In the genomic region with DNA sequence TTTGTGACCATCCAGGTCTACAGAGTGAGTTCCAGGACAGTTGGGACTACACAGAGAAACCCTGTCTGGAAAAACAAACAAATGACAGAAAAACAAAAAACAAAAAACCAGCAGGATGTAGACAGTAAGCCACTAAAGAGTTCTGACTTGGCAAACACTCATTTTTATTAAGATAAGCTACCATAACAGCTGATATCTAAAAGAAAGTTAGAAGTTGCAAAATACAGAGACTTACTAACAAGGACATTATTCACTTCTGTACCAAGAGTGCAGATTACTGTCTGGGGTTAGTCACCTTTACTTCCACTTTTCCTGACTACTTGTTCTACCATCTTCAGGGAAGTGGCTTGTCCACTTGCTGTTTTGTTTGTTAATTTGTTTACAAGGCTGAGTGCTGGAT, we compare ENCODE assay signal across 26 mouse cellular contexts. TPM values are rescaled to one million over a fixed set of nuclear protein-coding genes. Genes with fewer than 3 reads are reported as not detected.
A peak's percentile ranks its signal among the peaks of the same experiment; 100 is the strongest.
DNase-seq lines count a peak whose midpoint lies in the region; ATAC-seq and TF ChIP-seq lines count a peak whose summit lies in the region.
"Had no signal": no experiment of that assay in that cellular context is flagged by ENCODE, and none has a peak within 500 bp of the region (broad histone marks: within the 10 kb centered on the region; RNA-seq: fewer than 3 reads in every experiment).

No protein-coding gene starts in this region.

- peak; percentile 60 to 75 for TF ChIP-seq EP300 in MEL (IDR thresholded peaks at IDR 0.05; ENCODE audit: low read depth in 1 of 2, low read length in 2 of 2)

- no peak overlapping the region for H3K4me2 ChIP-seq in liver, embryonic 13.5 days
- H3K4me2 ChIP-seq in liver, embryonic 16.5 days (ENCODE audit: low read depth, low read length), result no peak overlapping the region
- H3K4me2 ChIP-seq: embryonic facial prominence, embryonic 13.5 days; heart, embryonic 11.5 days; hindbrain, embryonic 12.5 days had no signal

- no peaks in the 10 kb centered on the region for H3K79me2 ChIP-seq in MEL (ENCODE audit: control insufficient read depth, insufficient read depth, low read length, poor library complexity)

- no peak for ATAC-seq in liver, embryonic 13.5 days (ENCODE audit: low read depth)
- ATAC-seq in liver, embryonic 16.5 days (ENCODE audit: low read depth), result no peak
- ATAC-seq: forebrain, embryonic 14.5 days; forebrain, postnatal 0 days; hindbrain, embryonic 16.5 days; Patski had no signal

- TF ChIP-seq CTCF in MEL (IDR thresholded peaks at IDR 0.05 in 2 of 3, conservative IDR thresholded peaks at IDR 0.05 in 1 of 3; ENCODE audit: control insufficient read depth in 1 of 3, insufficient read depth in 1 of 3, low read depth in 2 of 3, low read length in 3 of 3, poor library complexity in 1 of 3, severe bottlenecking in 1 of 3), result no peak
- no peak for TF ChIP-seq CTCF in kidney, adult 2 months (conservative IDR thresholded peaks at IDR 0.05; ENCODE audit: insufficient read depth, insufficient read length, low read depth, low read length)

- H3K27ac ChIP-seq in MEL (ENCODE audit: control insufficient read depth, low read depth, low read length), result peak overlapping the region; percentile 55
- peak overlapping the region; percentile 91 for H3K27ac ChIP-seq in liver, embryonic 13.5 days
- H3K27ac ChIP-seq in liver, embryonic 16.5 days (ENCODE audit: low read length), result peak overlapping the region; percentile 84
- H3K27ac ChIP-seq in kidney, adult 2 months (ENCODE audit: insufficient read depth, low read depth, low read length), result no peak overlapping the region
- H3K27ac ChIP-seq: embryonic facial prominence, embryonic 10.5 days; embryonic facial prominence, embryonic 13.5 days; gastrocnemius, adult 2 months; hindbrain, embryonic 12.5 days had no signal

- DNase-seq in 416B (ENCODE audit: low read depth) (peak; percentile 23), MEL (ENCODE audit: low read depth, low spot score) (peak; percentile 68)
- DNase-seq in liver, embryonic 13.5 days, result no peak
- no peak for DNase-seq in right cerebral cortex, postnatal 10 days (ENCODE audit: low spot score in 2 of 2)
- DNase-seq in left cerebral cortex, adult 8-10 months (ENCODE audit: low spot score in 2 of 2), result no peak
- no peak for DNase-seq in kidney, adult 2 months
- DNase-seq: adrenal gland, postnatal 10 days; cerebellum, adult 11 months; cerebellum, adult 2 months; cerebellum, adult 9-11 months; cerebellum, postnatal 25 days; embryo, embryonic 11 days; forebrain, postnatal 0 days; gastrocnemius, adult 2 months; gastrocnemius, postnatal 14 days; heart, adult 11 months had no signal

- H3K27me3 ChIP-seq in MEL (ENCODE audit: control insufficient read depth in 1 of 2, insufficient read depth in 2 of 2, low read length in 2 of 2), result no peaks in the 10 kb centered on the region
- H3K27me3 ChIP-seq in liver, embryonic 13.5 days, result no peaks in the 10 kb centered on the region
- H3K27me3 ChIP-seq in liver, embryonic 16.5 days (ENCODE audit: control insufficient read depth, insufficient read depth, low read depth, low read length), result no peaks in the 10 kb centered on the region
- H3K27me3 ChIP-seq in kidney, adult 2 months (replicated peaks; ENCODE audit: control insufficient read depth, insufficient read depth, low read length), result no peaks in the 10 kb centered on the region
- H3K27me3 ChIP-seq: embryonic facial prominence, embryonic 13.5 days; hindbrain, embryonic 12.5 days; Patski had no signal

- 0 out of 2 replicates have a peak overlapping the region, but pooled peaks have one; percentile 18 for H3K9ac ChIP-seq in MEL (ENCODE audit: control insufficient read depth, low read depth, low read length, poor library complexity, severe bottlenecking)
- H3K9ac ChIP-seq in liver, embryonic 13.5 days, result peak overlapping the region; percentile 41; the same call in 1 of the 2 replicates
- H3K9ac ChIP-seq in liver, embryonic 16.5 days (ENCODE audit: low read depth, low read length), result no peak overlapping the region
- H3K9ac ChIP-seq: embryonic facial prominence, embryonic 13.5 days; forebrain, postnatal 0 days; hindbrain, embryonic 12.5 days had no signal

- peaks cover 15 to 21% of the 10 kb centered on the region in 2 experiments for H3K4me1 ChIP-seq in MEL (ENCODE audit: control insufficient read depth in 1 of 2, insufficient read depth in 2 of 2, low read length in 2 of 2)
- H3K4me1 ChIP-seq in liver, embryonic 13.5 days (replicated peaks), result peaks cover 57% of the 10 kb centered on the region
- H3K4me1 ChIP-seq in liver, embryonic 16.5 days (ENCODE audit: control insufficient read depth, low read depth, low read length), result peaks cover 23% of the 10 kb centered on the region
- H3K4me1 ChIP-seq in kidney, adult 2 months (ENCODE audit: control insufficient read depth, insufficient read depth, low read length), result no peaks in the 10 kb centered on the region
- H3K4me1 ChIP-seq: embryonic facial prominence, embryonic 10.5 days; embryonic facial prominence, embryonic 13.5 days; hindbrain, embryonic 12.5 days had no signal

- no peak for TF ChIP-seq RAD21 in MEL (IDR thresholded peaks at IDR 0.05; ENCODE audit: low read depth, low read length)

- no peaks in the 10 kb centered on the region for H3K9me3 ChIP-seq in MEL (replicated peaks; ENCODE audit: insufficient read depth, low read length)
- no peaks in the 10 kb centered on the region for H3K9me3 ChIP-seq in liver, embryonic 13.5 days (replicated peaks)
- no peaks in the 10 kb centered on the region for H3K9me3 ChIP-seq in liver, embryonic 16.5 days (replicated peaks; ENCODE audit: control insufficient read depth, low read length)
- H3K9me3 ChIP-seq: embryonic facial prominence, embryonic 10.5 days; embryonic facial prominence, embryonic 13.5 days; hindbrain, embryonic 12.5 days had no signal

- peak overlapping the region in 1 of 2 experiments; percentile 38; a peak in 1 of 4 replicates for H3K4me3 ChIP-seq in MEL (ENCODE audit: control insufficient read depth in 1 of 2, insufficient read depth in 1 of 2, low read depth in 2 of 2, low read length in 2 of 2)
- no peak overlapping the region for H3K4me3 ChIP-seq in liver, embryonic 13.5 days (replicated peaks)
- no peak overlapping the region for H3K4me3 ChIP-seq in liver, embryonic 16.5 days (ENCODE audit: low read depth, low read length)
- H3K4me3 ChIP-seq in kidney, adult 2 months (ENCODE audit: insufficient read depth, low read depth, low read length), result no peak overlapping the region
- H3K4me3 ChIP-seq: embryonic facial prominence, embryonic 10.5 days; embryonic facial prominence, embryonic 13.5 days; gastrocnemius, adult 2 months; hindbrain, embryonic 12.5 days had no signal

- peaks cover 0 to 24% of the 10 kb centered on the region in 2 experiments; a peak in 2 of 4 replicates for H3K36me3 ChIP-seq in MEL (ENCODE audit: control insufficient read depth in 1 of 2, insufficient read depth in 2 of 2, low read length in 2 of 2)
- H3K36me3 ChIP-seq in liver, embryonic 13.5 days, result no peaks in the 10 kb centered on the region
- H3K36me3 ChIP-seq in liver, embryonic 16.5 days (ENCODE audit: control insufficient read depth, insufficient read depth), result no peaks in the 10 kb centered on the region
- no peaks in the 10 kb centered on the region for H3K36me3 ChIP-seq in kidney, adult 2 months (ENCODE audit: control insufficient read depth, insufficient read depth, low read length)
- H3K36me3 ChIP-seq: embryonic facial prominence, embryonic 10.5 days; embryonic facial prominence, embryonic 13.5 days; hindbrain, embryonic 12.5 days had no signal

- no peak for TF ChIP-seq POLR2A in MEL (IDR thresholded peaks at IDR 0.05; ENCODE audit: control insufficient read depth in 1 of 2, insufficient read depth in 1 of 2, low read depth in 1 of 2, low read length in 2 of 2, poor library complexity in 1 of 2)
- TF ChIP-seq POLR2A in kidney, adult 2 months (IDR thresholded peaks at IDR 0.05; ENCODE audit: low read depth, low read length), result no peak

RNA-seq across cellular contexts. Expression of a gene that starts 9.5 kb away (rescaled TPM):
- total RNA-seq in MEL (2012; rRNA removed), result 14.4 and 15.0 TPM in 2 replicates
- polyA plus RNA-seq in MEL (2012; ENCODE audit: insufficient read depth in 1 of 2, insufficient read length in 2 of 2, low read depth in 1 of 2, low replicate concordance in 2 of 2, missing spikeins in 1 of 2), result 10 to 100 TPM in 1 of 2 experiments, not detected in 1; 18.3 TPM
- polyA plus RNA-seq in liver, embryonic 13.5 days (2015; fragmentation: Nextera tagmentation; extraction: Ambion mirVana), result 40.0 and 44.7 TPM in 2 replicates
- polyA plus RNA-seq in liver, embryonic 16.5 days (2015; fragmentation: Nextera tagmentation; extraction: Ambion mirVana), result 41.0 and 41.1 TPM in 2 replicates
- total RNA-seq in left cerebral cortex, adult 8-10 months (2022), result 10 to 100 TPM; 27.2 to 29.4 (median 28.0) TPM
- polyA plus RNA-seq in kidney, adult 2 months (2012; rRNA removed), result 61.6 and 73.7 TPM in 2 replicates

RNA-seq across cellular contexts. Expression of a gene that starts 16.4 kb away (rescaled TPM):
- total RNA-seq in MEL (2012; rRNA removed), result 37.1 and 38.1 TPM in 2 replicates
- 10 to 100 TPM in 1 of 2 experiments, not detected in 1; 59.2 TPM for polyA plus RNA-seq in MEL (2012; ENCODE audit: insufficient read depth in 1 of 2, insufficient read length in 2 of 2, low read depth in 1 of 2, low replicate concordance in 2 of 2, missing spikeins in 1 of 2)
- 47.3 and 50.5 TPM in 2 replicates for polyA plus RNA-seq in liver, embryonic 13.5 days (2015; fragmentation: Nextera tagmentation; extraction: Ambion mirVana)
- polyA plus RNA-seq in liver, embryonic 16.5 days (2015; fragmentation: Nextera tagmentation; extraction: Ambion mirVana), result 47.7 and 52.7 TPM in 2 replicates
- 100 to 1,000 TPM; 202 to 212 (median 206) TPM for total RNA-seq in left cerebral cortex, adult 8-10 months (2022)
- 225 and 237 TPM in 2 replicates for polyA plus RNA-seq in kidney, adult 2 months (2012; rRNA removed)

RNA-seq across cellular contexts. Expression of a gene that starts 16.5 kb away (rescaled TPM):
- 46.4 and 54.4 TPM in 2 replicates for total RNA-seq in MEL (2012; rRNA removed)
- 100 to 1,000 TPM in 1 of 2 experiments, 10 to 100 TPM in 1; 70.1 to 314 TPM for polyA plus RNA-seq in MEL (2012; ENCODE audit: insufficient read depth in 1 of 2, insufficient read length in 2 of 2, low read depth in 1 of 2, low replicate concordance in 2 of 2, missing spikeins in 1 of 2)
- 45.7 and 46.9 TPM in 2 replicates for polyA plus RNA-seq in liver, embryonic 13.5 days (2015; fragmentation: Nextera tagmentation; extraction: Ambion mirVana)
- 46.2 and 51.1 TPM in 2 replicates for polyA plus RNA-seq in liver, embryonic 16.5 days (2015; fragmentation: Nextera tagmentation; extraction: Ambion mirVana)
- 10 to 100 TPM; 31.6 to 36.5 (median 33.8) TPM for total RNA-seq in left cerebral cortex, adult 8-10 months (2022)
- polyA plus RNA-seq in kidney, adult 2 months (2012; rRNA removed), result 67.7 and 70.8 TPM in 2 replicates

RNA-seq across cellular contexts. Expression of a gene that starts 21.2 kb away (rescaled TPM):
- total RNA-seq in MEL (2012; rRNA removed), result 79.2 and 84.4 TPM in 2 replicates
- 10 to 100 TPM in 1 of 2 experiments, not detected in 1; 73.5 TPM for polyA plus RNA-seq in MEL (2012; ENCODE audit: insufficient read depth in 1 of 2, insufficient read length in 2 of 2, low read depth in 1 of 2, low replicate concordance in 2 of 2, missing spikeins in 1 of 2)
- polyA plus RNA-seq in liver, embryonic 13.5 days (2015; fragmentation: Nextera tagmentation; extraction: Ambion mirVana), result 69.9 and 77.9 TPM in 2 replicates
- polyA plus RNA-seq in liver, embryonic 16.5 days (2015; fragmentation: Nextera tagmentation; extraction: Ambion mirVana), result 55.5 and 56.5 TPM in 2 replicates
- total RNA-seq in left cerebral cortex, adult 8-10 months (2022), result 10 to 100 TPM; 26.2 to 29.9 (median 28.8) TPM
- 41.3 and 47.0 TPM in 2 replicates for polyA plus RNA-seq in kidney, adult 2 months (2012; rRNA removed)

RNA-seq across cellular contexts. Expression of a gene that starts 25.3 kb away (rescaled TPM):
- total RNA-seq in MEL (2012; rRNA removed), result 0.08 TPM in 1 of 2 replicates, not detected in the other
- under 1 TPM in 1 of 2 experiments, not detected in 1; 0.15 TPM for polyA plus RNA-seq in MEL (2012; ENCODE audit: insufficient read depth in 1 of 2, insufficient read length in 2 of 2, low read depth in 1 of 2, low replicate concordance in 2 of 2, missing spikeins in 1 of 2)
- polyA plus RNA-seq in liver, embryonic 13.5 days (2015; fragmentation: Nextera tagmentation; extraction: Ambion mirVana), result 0.85 and 1.1 TPM in 2 replicates
- 2.5 and 2.6 TPM in 2 replicates for polyA plus RNA-seq in liver, embryonic 16.5 days (2015; fragmentation: Nextera tagmentation; extraction: Ambion mirVana)
- 1 to 10 TPM in 2 of 4 experiments, under 1 TPM in 2; 0.59 to 1.7 (median 1.2) TPM for total RNA-seq in left cerebral cortex, adult 8-10 months (2022)
- 12.8 and 25.2 TPM in 2 replicates for polyA plus RNA-seq in kidney, adult 2 months (2012; rRNA removed)
- total RNA-seq: common myeloid progenitor, adult 5-6 weeks; forebrain, postnatal 0 days; gastrocnemius, adult 2 months; hematopoietic stem cell, adult 5-6 weeks had no signal
- polyA plus RNA-seq: cerebellum, adult 2 months; forebrain, embryonic 14.5 days; forebrain, postnatal 0 days; hindbrain, embryonic 16.5 days had no signal

Comparison
In these comparisons a context has a peak if more than half of its experiments do, and no peak if none do; other contexts are left out.
1. DNase-seq: peak in 416B (single experiment) and MEL (single experiment); none in liver, embryonic 13.5 days (single experiment), right cerebral cortex, postnatal 10 days (0 of 2), left cerebral cortex, adult 8-10 months (0 of 2) and kidney, adult 2 months (single experiment).